Mouse (Mus musculus) thymus, postnatal 4 days (tissue): ENCODE results near the gene Acot6.

ENCODE experiments used
- DNase-seq: peaks from one replicate; pipeline ENCODE4 v3.0.0; 2021

Gene Acot6

DNA sequence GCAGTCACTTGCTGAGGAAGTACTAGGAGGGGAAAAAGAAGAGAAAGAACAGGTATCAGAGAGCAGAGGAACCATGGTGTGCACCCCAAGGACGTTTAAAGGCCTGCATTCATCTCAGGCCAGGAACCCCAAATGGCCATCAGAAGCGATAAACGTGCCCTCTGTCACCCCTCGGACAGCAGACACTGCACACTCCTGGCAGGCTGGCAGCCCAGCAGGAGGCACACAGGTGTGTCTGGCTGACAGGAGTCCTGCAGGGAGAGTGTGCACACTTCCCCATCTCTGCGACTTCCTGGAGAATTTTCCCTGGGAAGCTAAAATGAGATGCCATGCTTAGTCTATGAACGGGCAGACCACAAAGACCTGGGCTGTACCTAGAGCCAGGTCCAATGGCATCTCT, 53.0 kb downstream of the Acot6 start:
- no peak for DNase-seq

DNA sequence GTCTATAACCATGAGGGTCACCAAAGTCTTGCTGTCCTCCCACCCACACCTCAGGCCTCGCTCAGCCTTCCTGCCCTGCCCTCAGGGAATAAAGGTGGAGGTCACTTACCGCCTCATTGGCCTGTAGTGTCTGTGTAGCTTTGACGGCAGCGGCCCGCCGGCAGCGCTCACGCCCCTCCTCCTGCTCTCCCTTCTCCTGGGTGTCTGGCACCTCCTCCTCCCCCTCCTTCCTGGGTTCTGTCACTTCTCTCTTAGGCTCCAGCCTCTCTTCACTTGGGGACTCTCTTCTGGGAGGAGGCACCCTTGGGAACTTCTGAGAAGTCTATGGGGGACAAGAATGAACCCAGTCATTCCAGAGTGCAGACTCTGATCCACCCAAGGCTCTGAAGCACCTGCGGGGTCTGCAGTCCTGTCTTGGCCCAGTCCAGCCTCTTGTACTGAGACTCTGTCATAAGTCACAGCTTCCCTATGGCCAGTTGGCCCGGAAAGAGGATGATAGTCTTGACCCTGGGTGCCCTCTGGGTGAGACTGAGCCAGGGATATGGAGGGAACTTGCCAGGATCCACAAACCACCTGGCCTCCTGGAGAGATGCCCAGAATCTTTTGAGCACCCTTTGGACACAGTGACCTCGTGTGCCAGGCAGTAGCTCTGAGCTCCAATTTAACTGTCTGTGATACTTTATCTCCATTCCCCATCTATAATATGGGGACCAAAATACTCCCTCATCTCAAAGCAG, 54.5 kb downstream of the Acot6 start:
- no peak for DNase-seq

DNA sequence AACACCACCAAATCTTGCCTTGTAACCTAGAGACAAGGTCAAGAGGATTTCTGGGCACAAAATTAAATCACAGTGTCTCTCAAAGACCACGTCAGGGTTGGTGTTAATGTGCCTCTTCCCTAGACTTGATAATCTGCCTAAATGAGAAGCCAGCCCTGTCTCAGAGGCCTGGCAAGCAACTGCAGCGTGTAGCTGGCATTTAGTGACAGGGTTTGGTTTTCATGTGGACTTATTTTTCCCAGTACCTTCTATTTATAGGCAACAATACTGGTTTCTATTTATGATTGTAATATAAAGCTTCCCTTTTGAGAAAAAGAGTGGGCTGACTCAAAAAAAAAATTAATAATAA, 55.0 kb downstream of the Acot6 start:
- no peak for DNase-seq

DNA sequence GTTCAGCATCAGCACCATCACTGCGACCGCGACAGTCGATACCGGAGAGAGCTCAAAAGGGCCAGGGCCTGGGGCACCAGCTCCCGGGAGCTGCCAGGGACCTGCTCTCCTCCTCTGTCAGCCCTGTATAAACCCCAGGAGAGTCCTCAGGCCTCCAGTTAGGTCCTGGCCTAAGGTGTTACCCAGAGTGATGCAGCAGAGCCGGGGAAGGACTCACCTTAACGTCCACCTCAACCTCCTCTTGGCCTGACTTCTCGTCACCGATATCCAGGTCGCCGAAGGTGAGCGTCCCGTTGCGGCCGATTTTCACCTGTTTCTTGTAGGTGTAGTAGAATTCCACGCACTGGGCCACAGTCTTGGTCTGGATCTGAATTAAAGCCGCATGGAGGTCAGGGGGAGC, 55.8 kb downstream of the Acot6 start:
- DNase-seq, result no peak

DNA sequence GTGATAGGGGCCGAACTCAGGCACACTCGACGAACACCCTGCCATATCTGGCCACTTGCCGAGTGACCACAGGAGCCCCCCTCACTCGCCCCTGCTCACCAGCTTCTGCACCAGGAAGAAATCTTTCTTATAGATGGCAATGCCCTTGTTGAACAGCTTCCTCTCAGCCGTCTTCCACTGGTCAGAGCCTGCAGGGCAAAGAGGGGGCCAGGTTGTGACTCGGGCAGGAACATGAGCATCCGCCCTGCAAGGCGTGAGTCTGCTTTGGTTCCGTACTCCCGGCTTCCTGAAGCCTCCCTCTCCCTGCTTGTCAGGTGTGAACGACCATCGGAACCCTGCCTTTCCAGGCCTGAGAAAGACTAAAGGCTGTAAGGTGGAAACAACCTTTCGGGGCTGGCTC, 57.7 kb downstream of the Acot6 start:
- DNase-seq, result no peak

DNA sequence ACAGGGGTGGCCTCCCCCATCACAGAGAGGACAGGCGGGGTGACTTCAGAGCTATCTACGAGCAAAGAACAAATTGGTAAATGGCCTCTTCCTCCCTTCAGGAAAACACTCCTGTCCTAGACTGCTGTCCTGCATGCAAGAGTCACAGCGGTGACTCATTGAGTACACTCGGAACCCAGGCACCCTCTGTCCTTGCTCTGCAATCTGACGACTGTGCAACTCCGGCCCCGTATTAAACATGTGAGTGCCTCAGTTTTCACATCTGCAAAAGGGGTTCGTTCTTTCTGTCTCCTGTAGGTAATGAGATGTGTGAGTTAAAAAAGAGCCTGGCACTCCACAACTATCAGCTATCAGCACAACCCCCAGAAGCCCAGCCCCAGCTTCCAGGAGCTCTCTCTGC, 60.0 kb downstream of the Acot6 start:
- DNase-seq, result no peak
